Mouse (Mus musculus) small intestine, adult 2 months (tissue): ENCODE measurements around the gene Adgrg1.

Source experiments
- CTCF ChIP-seq: fragments of 200-500 bp; IDR thresholded peaks from 2 replicates; pipeline ENCODE4 v1.5.1; 2012; ENCODE audit warnings: low read depth, mild to moderate bottlenecking, control low read depth, inconsistent platforms, low read length, moderate library complexity, mixed read lengths; ENCODE audit not compliant: insufficient replicate concordance, insufficient read length; ENCODE audit errors: extremely low read depth
- POLR2A ChIP-seq: fragments of 200-500 bp; IDR thresholded peaks from 2 replicates; pipeline ENCODE4 v1.6.1; 2012; ENCODE audit warnings: low read depth, mild to moderate bottlenecking, control low read depth, inconsistent platforms, low read length, moderate library complexity

DNA sequence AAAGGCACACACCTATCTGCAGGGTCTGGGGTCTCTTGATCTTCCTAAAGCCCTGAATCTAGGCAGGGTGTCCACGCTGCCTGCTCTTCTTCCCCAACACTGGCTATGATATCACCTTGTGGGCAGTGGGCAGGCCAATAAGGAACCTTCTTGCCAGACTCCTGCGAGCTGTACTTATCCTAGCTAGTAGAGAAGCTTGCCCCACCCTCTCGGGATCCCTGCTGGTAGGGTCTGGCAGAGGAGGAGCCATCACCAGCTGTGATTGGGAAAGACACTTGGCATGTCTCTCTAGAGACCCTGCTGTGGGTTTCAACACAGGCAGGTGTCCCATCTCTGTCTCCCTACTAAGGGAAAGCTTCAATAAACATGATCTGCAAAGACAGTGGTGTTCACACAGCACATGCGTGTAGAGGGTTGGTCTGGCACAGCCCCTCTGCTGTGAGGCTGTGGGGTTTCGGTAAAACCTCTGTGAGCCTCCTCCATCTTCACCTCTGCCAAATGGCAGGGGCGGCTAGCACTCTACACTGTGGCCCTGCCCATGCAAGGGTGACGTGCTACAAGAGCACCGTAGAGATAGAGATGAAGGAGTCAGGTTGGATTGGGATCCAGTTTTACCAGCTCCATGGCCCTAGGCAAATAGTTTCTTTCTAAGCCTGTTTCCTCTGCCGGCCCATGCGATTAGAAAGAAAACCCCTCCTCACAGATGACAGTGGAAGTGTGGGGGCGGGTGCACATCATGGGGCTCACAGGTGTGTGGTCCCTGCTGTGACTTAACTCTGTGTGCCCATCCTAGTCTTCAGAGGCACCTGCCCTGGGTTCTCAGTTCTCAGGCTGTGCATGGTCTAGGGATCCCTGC lies 16.3 kb downstream of the Adgrg1 start:
- TF ChIP-seq POLR2A (no peak), CTCF (no peak)
